Mouse (Mus musculus): ENCODE measurements around the gene Plb1. TPM values are rescaled to one million over a fixed set of nuclear protein-coding genes. Genes with fewer than 3 reads are reported as not detected.
A peak's percentile ranks its signal among the peaks of the same experiment; 100 is the strongest.

Gene Plb1
- polyA plus RNA-seq, 1 experiment from 2014 or later, result 0.30 TPM

DNA sequence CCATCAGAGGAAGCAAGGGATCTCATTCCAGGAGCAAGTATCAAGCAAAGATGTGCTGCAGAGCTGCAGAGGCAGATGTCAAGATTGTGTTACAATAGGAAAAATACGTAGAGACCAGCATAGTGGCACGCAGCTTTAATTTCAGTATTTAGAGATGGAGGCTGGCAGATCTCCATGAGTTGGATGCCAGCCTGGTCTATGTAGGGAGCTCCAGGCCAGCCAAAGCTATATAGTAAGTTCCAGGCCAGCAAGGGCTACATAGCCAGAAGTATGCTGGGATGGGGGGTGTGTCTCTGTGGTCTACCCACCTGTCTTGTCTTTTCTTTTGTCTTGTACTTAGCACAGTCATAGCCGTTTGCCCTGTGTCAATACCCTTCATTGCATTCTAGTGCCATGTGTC lies 28.7 kb downstream of the Plb1 start:
- peaks cover 4% of the 10 kb centered on the region; the same call in 1 of the 2 replicates for H3K4me1 ChIP-seq
- no peak overlapping the region for H3K9ac ChIP-seq
- whole genome bisulfite sequencing, result 78% methylated on average over 3 of the region's 3 CpGs
- no peak overlapping the region for H3K4me2 ChIP-seq
- H3K27ac ChIP-seq, result no peak overlapping the region
- no peaks in the 10 kb centered on the region for H3K36me3 ChIP-seq
- H3K9me3 ChIP-seq (replicated peaks), result no peaks in the 10 kb centered on the region
- no peaks in the 10 kb centered on the region for H3K27me3 ChIP-seq
- ATAC-seq (replicated peaks; ENCODE audit: low FRiP score), result no peak
- H3K4me3 ChIP-seq (replicated peaks), result no peak overlapping the region

DNA sequence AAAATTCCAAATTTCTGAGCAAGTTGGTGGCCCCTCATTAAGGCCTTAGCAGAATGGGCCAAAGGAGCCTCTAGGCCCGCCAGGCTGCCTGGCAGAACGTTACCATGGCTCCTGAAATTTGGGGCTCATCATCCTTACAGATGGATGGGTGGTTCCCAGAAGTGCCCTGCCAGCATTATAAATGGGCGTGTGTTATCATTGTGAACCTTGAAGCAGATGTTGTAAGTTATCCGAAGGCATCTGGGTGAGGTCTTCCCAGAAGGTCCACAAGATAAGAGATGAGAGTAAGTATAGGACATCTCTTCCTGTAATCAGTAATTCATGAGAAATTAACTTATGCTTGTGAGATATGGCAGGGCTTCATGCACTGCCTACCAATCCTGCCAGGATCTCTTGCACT lies 30.0 kb downstream of the Plb1 start:
- H3K27ac ChIP-seq, result no peak overlapping the region
- no peak overlapping the region for H3K9ac ChIP-seq
- H3K4me2 ChIP-seq, result no peak overlapping the region
- H3K4me1 ChIP-seq, result peaks cover 4% of the 10 kb centered on the region; the same call in 1 of the 2 replicates
- H3K36me3 ChIP-seq, result no peaks in the 10 kb centered on the region
- no peak for ATAC-seq (replicated peaks; ENCODE audit: low FRiP score)
- WGBS, result 87% methylated on average over 4 of the region's 4 CpGs
- no peaks in the 10 kb centered on the region for H3K9me3 ChIP-seq (replicated peaks)
- no peaks in the 10 kb centered on the region for H3K27me3 ChIP-seq
- no peak overlapping the region for H3K4me3 ChIP-seq (replicated peaks)

DNA sequence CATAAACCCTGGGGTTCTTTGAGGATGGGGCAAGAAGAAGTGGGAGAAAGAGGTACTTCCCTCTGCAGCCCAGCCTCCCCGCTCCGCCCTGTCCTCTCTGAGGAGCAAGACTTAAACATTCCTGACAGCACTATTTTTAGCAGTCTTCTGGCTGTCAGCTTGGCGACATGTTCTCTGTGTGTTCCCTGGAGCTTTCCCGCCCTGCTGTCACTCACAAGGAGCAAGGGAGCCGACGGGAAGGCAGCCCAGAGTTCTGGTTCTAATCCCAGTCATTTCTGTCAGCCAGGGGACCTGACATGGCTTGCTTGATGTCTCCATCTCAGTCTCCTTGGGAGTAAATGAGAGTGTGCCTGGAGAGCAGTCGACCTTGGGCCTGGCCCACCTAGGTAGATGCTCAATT lies 40.0 kb downstream of the Plb1 start:
- H3K4me3 ChIP-seq (replicated peaks), result no peak overlapping the region
- no peak overlapping the region for H3K27ac ChIP-seq
- H3K27me3 ChIP-seq, result no peaks in the 10 kb centered on the region
- no peak overlapping the region for H3K9ac ChIP-seq
- H3K4me2 ChIP-seq, result no peak overlapping the region
- H3K4me1 ChIP-seq, result no peaks in the 10 kb centered on the region
- ATAC-seq (replicated peaks; ENCODE audit: low FRiP score), result no peak
- 50% methylated on average over 7 of the region's 7 CpGs for WGBS
- H3K36me3 ChIP-seq, result no peaks in the 10 kb centered on the region
- 0 out of 2 replicates have a peak, but pooled peaks cover 3% of the 10 kb centered on the region for H3K9me3 ChIP-seq (replicated peaks)

DNA sequence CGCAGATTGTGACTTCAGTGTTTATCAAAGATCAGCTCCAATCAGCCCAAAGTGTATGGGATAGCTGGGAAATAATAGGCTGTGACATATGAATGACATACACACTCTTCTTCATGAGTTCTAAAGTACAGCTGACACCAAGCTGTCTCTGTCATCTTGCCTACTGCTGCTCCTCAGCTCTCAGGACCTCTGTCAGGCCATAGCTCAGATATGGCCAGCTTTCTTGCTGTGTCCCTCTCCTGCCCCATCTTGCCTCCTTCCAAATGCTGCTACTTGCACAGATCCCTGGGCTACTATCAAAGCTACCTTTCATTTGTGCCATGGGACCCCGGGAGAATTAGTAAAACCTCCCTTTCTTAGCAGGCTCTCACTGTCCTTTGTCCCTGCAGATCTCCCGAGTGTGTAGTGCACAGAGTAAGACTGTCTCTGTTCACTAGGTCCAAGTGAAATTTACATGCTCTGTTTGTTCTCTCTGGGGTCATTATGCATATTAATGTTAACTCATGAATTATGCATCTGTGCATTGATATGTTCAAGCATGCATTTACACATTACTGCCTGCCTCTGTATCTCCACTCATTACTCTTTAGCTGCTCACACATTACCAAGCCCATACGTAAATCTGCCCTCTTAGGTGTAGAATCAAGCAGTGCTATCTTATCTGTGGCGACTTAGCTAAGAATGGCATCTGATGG lies 45.6 kb downstream of the Plb1 start:
- H3K4me2 ChIP-seq, result no peak overlapping the region
- H3K9me3 ChIP-seq (replicated peaks), result 0 out of 2 replicates have a peak, but pooled peaks cover 3% of the 10 kb centered on the region
- H3K36me3 ChIP-seq, result no peaks in the 10 kb centered on the region
- no peak overlapping the region for H3K9ac ChIP-seq
- no peak overlapping the region for H3K27ac ChIP-seq
- H3K4me3 ChIP-seq (replicated peaks), result no peak overlapping the region
- WGBS, result 78% methylated on average over 5 of the region's 5 CpGs
- no peaks in the 10 kb centered on the region for H3K4me1 ChIP-seq
- no peak for ATAC-seq (replicated peaks; ENCODE audit: low FRiP score)
- H3K27me3 ChIP-seq, result no peaks in the 10 kb centered on the region

DNA sequence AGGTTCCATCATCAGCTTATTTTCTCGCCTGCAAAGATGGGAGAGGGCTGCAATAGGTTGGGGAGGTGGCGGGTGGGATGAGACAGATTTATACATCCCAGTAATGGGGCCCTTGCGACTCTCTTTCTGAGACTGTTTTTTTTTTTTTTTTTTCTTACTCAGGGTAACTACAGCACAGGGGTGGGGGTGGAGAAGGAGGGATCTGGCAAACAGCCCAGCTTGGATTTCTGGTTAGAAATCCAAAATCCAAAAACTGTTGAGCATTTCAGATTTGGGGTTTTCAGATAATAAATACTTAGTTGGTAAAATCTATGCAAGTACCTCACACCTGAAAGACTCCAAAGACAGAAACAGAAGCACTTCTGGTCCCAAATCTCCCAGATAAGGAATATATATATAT lies 47.6 kb downstream of the Plb1 start:
- 40% methylated on average over 3 of the region's 3 CpGs for WGBS
- no peak overlapping the region for H3K4me3 ChIP-seq (replicated peaks)
- H3K4me1 ChIP-seq, result no peaks in the 10 kb centered on the region
- H3K36me3 ChIP-seq, result no peaks in the 10 kb centered on the region
- H3K4me2 ChIP-seq, result no peak overlapping the region
- no peak overlapping the region for H3K9ac ChIP-seq
- 0 out of 2 replicates have a peak, but pooled peaks cover 3% of the 10 kb centered on the region for H3K9me3 ChIP-seq (replicated peaks)
- H3K27ac ChIP-seq, result no peak overlapping the region
- ATAC-seq (replicated peaks; ENCODE audit: low FRiP score), result no peak
- H3K27me3 ChIP-seq, result no peaks in the 10 kb centered on the region

DNA sequence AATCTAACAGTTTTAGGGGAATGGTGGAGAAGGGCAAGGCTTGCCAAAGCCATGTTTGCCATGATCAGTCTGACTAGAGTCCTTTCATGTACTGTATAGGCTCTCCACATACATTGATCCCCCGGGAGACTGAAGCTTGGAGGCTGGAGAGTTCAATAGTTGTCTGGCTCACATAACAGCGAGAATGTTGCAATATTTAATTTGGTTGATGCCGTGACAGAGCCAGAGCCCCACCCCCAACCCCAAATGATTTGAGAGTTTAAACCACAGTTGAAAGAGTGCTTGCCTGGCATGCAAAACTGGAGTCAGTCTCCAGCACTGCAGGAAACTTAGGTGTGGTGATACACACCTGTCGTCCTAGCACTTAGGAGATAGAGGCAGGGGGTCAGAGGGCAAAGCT lies 49.8 kb downstream of the Plb1 start:
- no peak for ATAC-seq (replicated peaks; ENCODE audit: low FRiP score)

DNA sequence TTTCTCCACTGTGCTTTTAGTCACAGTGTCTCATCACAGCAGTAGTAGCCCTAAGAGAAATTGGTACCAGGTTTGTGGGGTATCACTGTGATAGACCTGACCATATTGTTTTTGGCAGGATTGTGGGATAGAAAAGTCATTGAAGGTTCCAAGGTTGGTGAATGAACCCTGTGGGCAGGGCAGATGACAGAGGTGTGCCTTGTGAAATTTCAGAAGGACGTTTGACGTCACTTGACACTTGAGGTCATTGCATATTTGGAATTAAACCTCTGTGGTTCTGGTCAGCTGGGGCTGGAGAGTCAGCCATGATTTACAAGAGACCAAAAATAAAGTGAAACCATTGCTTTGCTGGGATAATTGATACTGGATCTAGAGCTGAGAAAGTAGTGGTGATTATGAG lies 50.9 kb downstream of the Plb1 start:
- Histone ChIP-seq H3K4me1 (no peaks in the 10 kb centered on the region), H3K4me3 (replicated peaks) (no peak overlapping the region), H3K4me2 (no peak overlapping the region), H3K9ac (no peak overlapping the region), H3K36me3 (no peaks in the 10 kb centered on the region), H3K27me3 (no peaks in the 10 kb centered on the region), H3K27ac (no peak overlapping the region), H3K9me3 (replicated peaks) (no peaks in the 10 kb centered on the region)
- no peak for ATAC-seq (replicated peaks; ENCODE audit: low FRiP score)
- WGBS, result 63% methylated on average over 2 of the region's 2 CpGs

More for the DNA sequence above, 49.8 kb downstream of the Plb1 start:
- H3K27me3 ChIP-seq, result no peaks in the 10 kb centered on the region
- H3K9ac ChIP-seq, result no peak overlapping the region
- H3K4me1 ChIP-seq, result no peaks in the 10 kb centered on the region
- H3K9me3 ChIP-seq (replicated peaks), result no peaks in the 10 kb centered on the region
- 63% methylated on average over 4 of the region's 4 CpGs for WGBS
- H3K36me3 ChIP-seq, result no peaks in the 10 kb centered on the region
- H3K27ac ChIP-seq, result no peak overlapping the region
- H3K4me3 ChIP-seq (replicated peaks), result no peak overlapping the region
- H3K4me2 ChIP-seq, result no peak overlapping the region

DNA sequence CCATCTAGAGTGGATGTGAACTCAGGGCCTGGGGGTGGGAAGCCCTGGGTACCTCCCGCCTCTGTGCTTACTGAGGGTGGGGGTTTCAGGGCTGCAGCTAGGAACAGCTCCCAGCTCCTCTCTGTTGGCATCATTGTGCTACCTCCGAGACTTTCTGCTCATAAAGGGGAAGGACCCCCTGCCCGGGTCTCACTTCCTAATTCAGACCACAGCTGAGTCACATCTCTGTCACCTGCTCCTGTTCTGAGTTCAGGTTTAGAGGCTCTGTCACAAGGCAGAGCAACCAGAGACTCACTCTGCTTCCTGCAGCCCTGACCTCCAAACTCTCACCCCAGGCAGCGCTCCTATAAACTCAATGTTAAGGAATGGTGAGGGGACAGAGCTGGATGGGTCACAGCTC lies 53.8 kb downstream of the Plb1 start:
- Histone ChIP-seq H3K4me3 (replicated peaks) (no peak overlapping the region), H3K9me3 (replicated peaks) (no peaks in the 10 kb centered on the region), H3K9ac (no peak overlapping the region), H3K27me3 (no peaks in the 10 kb centered on the region), H3K4me1 (no peaks in the 10 kb centered on the region), H3K36me3 (no peaks in the 10 kb centered on the region), H3K27ac (no peak overlapping the region), H3K4me2 (no peak overlapping the region)
- no peak for ATAC-seq (replicated peaks; ENCODE audit: low FRiP score)
- 76% methylated on average over 4 of the region's 4 CpGs for WGBS

DNA sequence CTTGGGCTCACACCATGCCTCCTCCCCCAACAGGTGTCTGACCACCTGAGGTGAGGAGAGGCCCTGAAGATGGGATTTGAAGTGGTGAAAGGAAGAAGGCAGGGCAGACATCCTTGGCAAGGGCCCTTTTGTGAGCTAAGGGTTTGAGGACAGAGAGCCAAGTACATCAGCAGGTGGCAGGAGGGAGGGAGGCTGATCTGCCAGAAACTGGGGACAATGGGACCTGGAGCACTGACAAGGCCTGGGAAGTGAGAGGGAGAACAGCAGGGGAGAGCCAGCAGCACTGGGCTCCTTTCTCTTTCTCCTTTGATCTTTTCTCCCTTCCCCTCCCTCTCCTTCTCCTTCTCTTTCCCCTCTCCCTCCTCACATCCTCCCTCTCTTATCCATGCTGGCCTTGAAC lies 55.5 kb downstream of the Plb1 start:
- Histone ChIP-seq H3K27me3 (no peaks in the 10 kb centered on the region), H3K4me2 (no peak overlapping the region), H3K36me3 (no peaks in the 10 kb centered on the region), H3K9me3 (replicated peaks) (no peaks in the 10 kb centered on the region), H3K4me1 (no peaks in the 10 kb centered on the region), H3K4me3 (replicated peaks) (no peak overlapping the region), H3K9ac (no peak overlapping the region), H3K27ac (no peak overlapping the region)
- ATAC-seq (replicated peaks; ENCODE audit: low FRiP score), result no peak

DNA sequence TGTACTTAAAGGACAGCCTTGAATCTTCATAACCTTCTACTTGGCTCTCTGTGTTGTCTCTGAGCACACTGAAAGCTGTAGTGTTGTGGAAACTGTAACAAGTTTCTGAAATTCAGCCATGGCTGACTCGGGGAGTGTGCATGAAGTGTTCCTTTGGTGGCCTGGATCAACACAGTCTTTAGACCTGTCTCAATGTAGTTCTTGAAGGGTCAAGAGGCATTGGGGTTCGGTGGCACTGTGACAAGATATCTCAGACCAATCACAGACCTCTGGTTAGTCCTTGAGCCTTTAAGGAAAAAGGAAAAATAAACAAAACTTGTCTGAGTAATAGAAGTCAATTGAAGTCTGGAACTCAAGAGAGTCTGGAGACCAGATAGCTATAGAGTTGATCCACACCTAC lies 58.8 kb downstream of the Plb1 start:
- Histone ChIP-seq H3K27me3 (no peaks in the 10 kb centered on the region), H3K9me3 (replicated peaks) (no peaks in the 10 kb centered on the region), H3K4me2 (no peak overlapping the region), H3K27ac (no peak overlapping the region), H3K4me3 (replicated peaks) (no peak overlapping the region), H3K4me1 (no peaks in the 10 kb centered on the region), H3K9ac (no peak overlapping the region), H3K36me3 (no peaks in the 10 kb centered on the region)
- ATAC-seq (replicated peaks; ENCODE audit: low FRiP score), result no peak
- 76% methylated on average over 2 of the region's 2 CpGs for WGBS

DNA sequence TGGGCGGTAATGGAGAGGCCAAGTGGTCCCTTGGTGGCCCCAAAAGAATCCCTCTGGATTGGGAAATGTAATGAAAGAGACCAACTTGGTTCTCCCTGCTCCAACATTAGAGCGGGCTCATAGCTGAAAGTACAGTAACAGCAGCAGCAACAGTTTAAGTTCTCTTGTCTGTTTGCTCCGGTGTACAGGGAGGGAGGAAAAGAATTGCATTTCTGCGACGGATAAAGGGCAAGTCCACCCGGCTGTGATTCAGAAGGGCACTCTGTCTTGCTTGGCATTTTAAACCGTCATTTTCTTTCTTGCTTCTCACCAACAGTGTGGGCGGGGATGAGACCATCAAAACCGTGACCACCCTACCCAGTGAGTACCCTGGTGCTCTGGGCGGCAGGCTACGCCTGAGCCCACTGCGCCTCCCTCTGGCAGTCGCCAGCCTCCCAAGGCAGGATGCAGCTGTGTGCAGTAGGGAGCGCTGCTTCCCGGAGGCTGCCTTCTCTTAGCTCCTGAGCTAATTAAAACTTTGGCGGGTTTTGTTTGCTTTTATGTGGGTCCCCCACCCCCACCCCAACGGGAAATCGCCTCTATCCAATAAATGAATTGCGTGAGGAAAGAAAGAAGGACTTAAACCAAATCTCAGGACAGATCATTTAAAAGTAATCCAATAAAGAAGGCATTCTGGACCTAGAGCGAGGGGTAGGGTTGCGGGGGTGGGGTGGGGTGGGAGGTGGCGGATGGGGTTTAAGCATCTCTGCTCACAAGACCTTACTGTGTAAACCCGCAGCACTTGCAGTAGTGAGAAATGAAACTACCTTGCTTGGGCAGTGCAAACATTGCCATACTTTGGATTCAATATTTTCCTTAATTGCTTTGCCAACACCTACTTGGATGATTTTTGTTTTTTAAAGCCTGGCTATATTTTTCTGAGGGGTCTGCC lies 70.7 kb downstream of the Plb1 start:
- no peaks in the 10 kb centered on the region for H3K36me3 ChIP-seq
- no peaks in the 10 kb centered on the region for H3K9me3 ChIP-seq (replicated peaks)
- H3K4me2 ChIP-seq, result peak overlapping the region; percentile 60
- peaks cover 9% of the 10 kb centered on the region for H3K4me1 ChIP-seq
- no peak overlapping the region for H3K27ac ChIP-seq
- no peaks in the 10 kb centered on the region for H3K27me3 ChIP-seq
- peak overlapping the region; percentile 35 for H3K4me3 ChIP-seq (replicated peaks)
- ATAC-seq (replicated peaks; ENCODE audit: low FRiP score), result peak; percentile 91
- 0 out of 2 replicates have a peak overlapping the region, but pooled peaks have one; percentile 26 for H3K9ac ChIP-seq
- 11% methylated on average over 23 of the region's 23 CpGs for WGBS

DNA sequence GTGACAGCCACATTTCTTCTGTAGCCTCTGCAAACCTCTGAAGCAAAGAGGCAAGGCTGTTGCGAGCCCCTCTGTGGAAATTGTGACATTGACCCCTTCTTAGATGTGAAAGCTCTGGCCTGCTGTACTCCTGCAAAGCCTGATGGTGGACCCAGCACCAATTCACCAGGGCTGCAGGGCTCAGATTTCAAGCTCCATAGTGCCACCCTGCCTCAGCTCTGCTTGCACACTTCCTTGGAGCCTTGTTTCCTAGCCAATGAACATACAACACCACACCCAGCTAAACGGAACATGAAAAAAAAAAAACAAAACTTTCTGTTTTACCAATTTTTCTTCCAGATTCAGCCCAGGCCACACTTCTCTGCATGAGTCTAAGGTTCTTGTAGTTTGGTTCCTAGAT lies 74.6 kb downstream of the Plb1 start:
- H3K4me3 ChIP-seq (replicated peaks), result no peak overlapping the region
- H3K9me3 ChIP-seq (replicated peaks), result no peaks in the 10 kb centered on the region
- H3K4me2 ChIP-seq, result no peak overlapping the region
- no peak overlapping the region for H3K9ac ChIP-seq
- H3K36me3 ChIP-seq, result no peaks in the 10 kb centered on the region
- peaks cover 12% of the 10 kb centered on the region for H3K4me1 ChIP-seq
- 53% methylated on average over 2 of the region's 2 CpGs for WGBS
- no peaks in the 10 kb centered on the region for H3K27me3 ChIP-seq
- no peak overlapping the region for H3K27ac ChIP-seq
- ATAC-seq (replicated peaks; ENCODE audit: low FRiP score), result no peak

Measured in kidney, embryonic 15.5 days (tissue).